Mouse (Mus musculus): ENCODE results near the gene Tuba1a. TPM values are rescaled to one million over a fixed set of nuclear protein-coding genes. Genes with fewer than 3 reads are reported as not detected.

The Tuba1a gene
- total and polyA plus RNA-seq, 3 experiments: 153 to 533 (median 254) TPM

DNA sequence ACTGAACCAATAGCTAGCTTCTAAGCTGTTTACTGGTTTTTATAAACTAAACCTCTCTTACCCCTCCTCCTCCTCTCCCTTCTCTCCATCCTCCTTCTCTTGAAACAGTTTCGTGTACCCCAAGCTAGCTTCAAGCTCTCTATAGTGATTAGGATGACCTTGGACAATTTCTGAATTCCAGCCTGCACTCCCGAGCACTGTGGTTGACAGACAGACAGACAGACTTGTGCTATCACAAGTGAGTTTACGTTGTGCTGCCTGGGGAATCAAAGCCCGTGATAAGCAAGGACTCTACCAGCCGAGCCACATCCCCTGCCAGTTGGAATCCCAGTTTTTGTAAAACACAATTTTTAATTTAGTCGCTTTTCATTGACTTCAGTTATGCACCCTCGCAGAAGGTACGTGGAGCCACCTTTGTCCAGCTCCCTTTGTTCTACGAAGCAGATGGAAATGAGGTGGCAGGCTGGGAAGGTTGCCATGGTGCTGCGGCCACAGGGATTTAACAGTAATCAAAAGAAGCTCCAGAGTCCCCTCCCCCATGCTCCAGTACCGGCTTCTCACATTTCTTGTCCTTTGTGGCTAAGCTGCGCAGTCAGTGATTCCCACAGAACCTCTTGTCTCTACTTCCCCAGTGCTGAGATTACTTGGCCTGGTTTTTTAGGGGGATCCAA, 15.3 kb upstream of the Tuba1a start:
- dilution Hi-C loops (cut with MboI; ENCODE audit: extremely low pct_ligation_motif_present, extremely low pct_unique_long_range_greater_than_20kb, low sequenced_read_pairs) (no loop called here), in situ Hi-C loops (cut with MboI; ENCODE audit: low pct_ligation_motif_present, low pct_unique_long_range_greater_than_20kb, low sequenced_read_pairs) (no loop called here)
- Histone ChIP-seq H3K79me2 (replicated peaks; ENCODE audit: control insufficient read depth, extremely low read depth, insufficient read depth, poor library complexity, severe bottlenecking) (no peaks in the 10 kb centered on the region), H3K9ac (ENCODE audit: insufficient read depth, low read depth) (no peak overlapping the region), H3K4me1 (ENCODE audit: control insufficient read depth in 1 of 2, insufficient read depth in 2 of 2) (peaks cover 3 to 22% of the 10 kb centered on the region in 2 experiments), H3K4me3 (replicated peaks in 1 of 3; ENCODE audit: low read depth in 2 of 3, low read length in 2 of 3, poor library complexity in 1 of 3) (no peak overlapping the region), H3K36me3 (replicated peaks in 1 of 2; ENCODE audit: control insufficient read depth in 1 of 2, insufficient read depth in 1 of 2, low read length in 1 of 2) (no peaks in the 10 kb centered on the region), H3K27me3 (replicated peaks) (peaks cover 3% of the 10 kb centered on the region), H3K4me2 (ENCODE audit: insufficient read depth, low read depth, poor library complexity, severe bottlenecking) (no peak overlapping the region), H3K9me3 (replicated peaks; ENCODE audit: low read length) (peaks cover 3% of the 10 kb centered on the region), H3K27ac (ENCODE audit: insufficient read depth, low read depth) (no peak overlapping the region)
- no peak for DNase-seq (ENCODE audit: extremely low read depth)
- TF ChIP-seq GABPA (IDR thresholded peaks at IDR 0.05; ENCODE audit: insufficient replicate concordance, low read depth, low read length) (no peak), PAX5 (IDR thresholded peaks at IDR 0.05; ENCODE audit: low read length) (no peak), BHLHE40 (IDR thresholded peaks at IDR 0.05; ENCODE audit: low read depth, low read length) (no peak), SMC3 (IDR thresholded peaks at IDR 0.05; ENCODE audit: low read depth, low read length) (no peak), USF1 (IDR thresholded peaks at IDR 0.05; ENCODE audit: low read depth, low read length) (no peak), NRF1 (IDR thresholded peaks at IDR 0.05; ENCODE audit: low read depth, low read length) (no peak), ZKSCAN1 (IDR thresholded peaks at IDR 0.05; ENCODE audit: borderline replicate concordance, low read depth, low read length) (no peak), UBTF (IDR thresholded peaks at IDR 0.05; ENCODE audit: low read depth, low read length) (no peak), POLR2AphosphoS2 (IDR thresholded peaks at IDR 0.05; ENCODE audit: low read depth, low read length) (no peak), MYC (IDR thresholded peaks at IDR 0.05; ENCODE audit: low read depth, low read length) (no peak)

DNA sequence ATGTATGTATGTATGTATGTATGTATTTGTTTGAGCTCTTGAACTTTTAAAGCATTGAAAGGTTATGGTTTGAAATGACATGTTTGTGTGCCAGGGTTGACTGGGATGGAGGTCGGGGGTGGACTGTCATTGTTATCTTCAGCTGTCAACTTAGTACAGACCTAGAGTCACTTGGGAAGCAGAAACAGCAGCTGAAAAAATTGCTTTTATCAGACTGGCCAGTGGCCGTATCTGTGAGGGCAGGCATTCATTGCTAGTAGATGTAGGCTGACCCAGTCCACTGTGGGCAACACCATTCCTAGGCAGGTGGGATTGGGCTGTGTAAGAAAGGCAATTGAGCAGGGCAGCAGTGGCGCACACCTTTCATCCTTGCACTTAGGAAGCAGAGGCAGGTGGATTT, 6.0 kb upstream of the Tuba1a start:
- no peaks in the 10 kb centered on the region for H3K9me3 ChIP-seq (replicated peaks; ENCODE audit: low read length)
- in situ Hi-C loops (cut with MboI; ENCODE audit: low pct_ligation_motif_present, low pct_unique_long_range_greater_than_20kb, low sequenced_read_pairs): no loop called here
- H3K4me2 ChIP-seq (ENCODE audit: insufficient read depth, low read depth, poor library complexity, severe bottlenecking): no peak overlapping the region
- no peak overlapping the region for H3K27ac ChIP-seq (ENCODE audit: insufficient read depth, low read depth)
- peaks cover 2 to 19% of the 10 kb centered on the region in 2 experiments; a peak in 3 of 4 replicates for H3K4me1 ChIP-seq (ENCODE audit: control insufficient read depth in 1 of 2, insufficient read depth in 2 of 2)
- H3K27me3 ChIP-seq (replicated peaks): no peaks in the 10 kb centered on the region
- no peak for DNase-seq (ENCODE audit: extremely low read depth)
- H3K4me3 ChIP-seq (replicated peaks in 1 of 3; ENCODE audit: low read depth in 2 of 3, low read length in 2 of 3, poor library complexity in 1 of 3): no peak overlapping the region
- H3K36me3 ChIP-seq (replicated peaks in 1 of 2; ENCODE audit: control insufficient read depth in 1 of 2, insufficient read depth in 1 of 2, low read length in 1 of 2): no peaks in the 10 kb centered on the region
- no peaks in the 10 kb centered on the region for H3K79me2 ChIP-seq (replicated peaks; ENCODE audit: control insufficient read depth, extremely low read depth, insufficient read depth, poor library complexity, severe bottlenecking)
- dilution Hi-C loops (cut with MboI; ENCODE audit: extremely low pct_ligation_motif_present, extremely low pct_unique_long_range_greater_than_20kb, low sequenced_read_pairs): no loop called here
- TF ChIP-seq IRF4 (IDR thresholded peaks at IDR 0.05; ENCODE audit: low read depth, low read length): no peak
- TF ChIP-seq NRF1 (IDR thresholded peaks at IDR 0.05; ENCODE audit: low read depth, low read length): no peak
- no peak for TF ChIP-seq TBP (conservative IDR thresholded peaks at IDR 0.05; ENCODE audit: low read depth, low read length)
- TF ChIP-seq GABPA (IDR thresholded peaks at IDR 0.05; ENCODE audit: insufficient replicate concordance, low read depth, low read length): no peak
- no peak for TF ChIP-seq POLR2AphosphoS2 (IDR thresholded peaks at IDR 0.05; ENCODE audit: low read depth, low read length)
- no peak for TF ChIP-seq MEF2A (IDR thresholded peaks at IDR 0.05; ENCODE audit: borderline replicate concordance, low read depth, low read length)
- no peak overlapping the region for H3K9ac ChIP-seq (ENCODE audit: insufficient read depth, low read depth)

All from CH12.LX (cell line).